Mouse (Mus musculus) midbrain, embryonic 16.5 days (tissue): ENCODE measurements around the gene Chka. TPM values are rescaled to one million over a fixed set of nuclear protein-coding genes. Genes with fewer than 3 reads are reported as not detected.

Source experiments
- ATAC-seq: fragments of 200-750 bp; cut with Nextera tagmentation; 2 replicates; pipeline ENCODE4 v1.8.0; 2017; ENCODE audit warnings: moderate TSS enrichment
- H3K27ac ChIP-seq: fragments of 300-500 bp; sonication (generic); 2 replicates; pipeline ENCODE4 v1.5.1; 2014; ENCODE audit warnings: mild to moderate bottlenecking, low read length, mixed read lengths
- H3K27me3 ChIP-seq: fragments of 300-500 bp; sonication (generic); 2 replicates; pipeline ENCODE4 v1.6.1; 2014; ENCODE audit warnings: low read depth, low read length, mixed read lengths; ENCODE audit not compliant: control insufficient read depth, insufficient read depth
- H3K36me3 ChIP-seq: fragments of 300-500 bp; sonication (generic); 2 replicates; pipeline ENCODE4 v1.6.1; 2014; ENCODE audit warnings: mild to moderate bottlenecking, low read length, moderate library complexity, mixed read lengths; ENCODE audit not compliant: control insufficient read depth, insufficient read depth
- H3K4me1 ChIP-seq: fragments of 300-500 bp; sonication (generic); 2 replicates; pipeline ENCODE4 v1.6.1; 2014; ENCODE audit warnings: mild to moderate bottlenecking, low read length, mixed read lengths; ENCODE audit not compliant: control insufficient read depth, insufficient read depth
- H3K4me2 ChIP-seq: fragments of 300-500 bp; sonication (generic); 2 replicates; pipeline ENCODE4 v1.6.1; 2014; ENCODE audit warnings: mild to moderate bottlenecking, low read length, mixed read lengths
- H3K4me3 ChIP-seq: fragments of 300-500 bp; sonication (generic); 2 replicates; pipeline ENCODE4 v1.5.1; 2014; ENCODE audit warnings: low read depth, mild to moderate bottlenecking, low read length, moderate library complexity, mixed read lengths
- H3K9ac ChIP-seq: fragments of 300-500 bp; sonication (generic); 2 replicates; pipeline ENCODE4 v1.6.1; 2014; ENCODE audit warnings: low read depth, low read length, mixed read lengths
- H3K9me3 ChIP-seq: fragments of 300-500 bp; sonication (generic); replicated peaks from 2 replicates; pipeline ENCODE4 v1.6.1; 2014; ENCODE audit warnings: mild to moderate bottlenecking, low read length, mixed read lengths; ENCODE audit not compliant: control insufficient read depth, poor library complexity, severe bottlenecking
- WGBS: fragments of 180-500 bp; shearing (Covaris S2); extraction: QIAGEN DNeasy Blood & Tissue Kit; methylation state at CpG from one replicate; pipeline ENCODE4 v1.1.7; 2014; 5-methylcytosine and 5-hydroxymethylcytosine counted together
- polyA plus RNA-seq: library from polyadenylated mRNA; unstranded; fragments of >200 nt; fragmentation: Nextera tagmentation; extraction: Ambion mirVana; gene quantifications from 2 replicates; pipeline ENCODE4 v1.2.1, GENCODE M21; 2015

Chka gene
- polyA plus RNA-seq, 1 experiment from 2014 or later: 56.1 TPM

- H3K4me1 ChIP-seq: peaks cover 16% of the 10 kb centered on the region
- no peak overlapping the region for H3K4me2 ChIP-seq
- H3K27ac ChIP-seq: no peak overlapping the region
- peaks cover 7% of the 10 kb centered on the region for H3K36me3 ChIP-seq
- H3K9ac ChIP-seq: no peak overlapping the region
- no peak overlapping the region for H3K4me3 ChIP-seq
- no peak for ATAC-seq
- H3K9me3 ChIP-seq: no peaks in the 10 kb centered on the region
- H3K27me3 ChIP-seq: no peaks in the 10 kb centered on the region
- WGBS: 80% methylated on average over 5 of the region's 5 CpGs
Observed at GRCm38 (mm10) chr19:3914535-3914934, 63.0 kb downstream of the Chka start.

- no peak overlapping the region for H3K4me2 ChIP-seq
- no peaks in the 10 kb centered on the region for H3K36me3 ChIP-seq
- no peaks in the 10 kb centered on the region for H3K27me3 ChIP-seq
- H3K4me3 ChIP-seq: no peak overlapping the region
- 77% methylated on average over 11 of the region's 11 CpGs for WGBS
- no peak overlapping the region for H3K27ac ChIP-seq
- no peak for ATAC-seq
- peaks cover 11% of the 10 kb centered on the region for H3K4me1 ChIP-seq
- no peaks in the 10 kb centered on the region for H3K9me3 ChIP-seq
- H3K9ac ChIP-seq: no peak overlapping the region
Observed at GRCm38 (mm10) chr19:3916727-3917126, 65.2 kb downstream of the Chka start.

- H3K27me3 ChIP-seq: no peaks in the 10 kb centered on the region
- no peak for ATAC-seq
- no peak overlapping the region for H3K4me2 ChIP-seq
Observed at GRCm38 (mm10) chr19:3919928-3920327, 68.4 kb downstream of the Chka start.

GRCm38 (mm10) chr19:3922661-3923371, 71.2 kb downstream of the Chka start:
- H3K27me3 ChIP-seq: no peaks in the 10 kb centered on the region
- no peak overlapping the region for H3K4me3 ChIP-seq
- no peaks in the 10 kb centered on the region for H3K4me1 ChIP-seq
- ATAC-seq: no peak
- no peak overlapping the region for H3K27ac ChIP-seq
- 58% methylated on average over 10 of the region's 10 CpGs for WGBS
- H3K9ac ChIP-seq: no peak overlapping the region
- H3K4me2 ChIP-seq: no peak overlapping the region
- no peaks in the 10 kb centered on the region for H3K36me3 ChIP-seq
- no peaks in the 10 kb centered on the region for H3K9me3 ChIP-seq

More at GRCm38 (mm10) chr19:3919928-3920327, 68.4 kb downstream of the Chka start:
- Histone ChIP-seq H3K27ac (no peak overlapping the region), H3K9me3 (no peaks in the 10 kb centered on the region), H3K9ac (no peak overlapping the region), H3K36me3 (no peaks in the 10 kb centered on the region), H3K4me1 (no peaks in the 10 kb centered on the region), H3K4me3 (no peak overlapping the region)

GRCm38 (mm10) chr19:3923586-3923985, 72.0 kb downstream of the Chka start:
- H3K36me3 ChIP-seq: no peaks in the 10 kb centered on the region
- no peak overlapping the region for H3K4me3 ChIP-seq
- no peaks in the 10 kb centered on the region for H3K9me3 ChIP-seq
- 55% methylated on average over 13 of the region's 13 CpGs for WGBS
- H3K4me2 ChIP-seq: no peak overlapping the region
- no peaks in the 10 kb centered on the region for H3K27me3 ChIP-seq
- no peak for ATAC-seq
- H3K9ac ChIP-seq: no peak overlapping the region
- no peak overlapping the region for H3K27ac ChIP-seq
- H3K4me1 ChIP-seq: no peaks in the 10 kb centered on the region

DNA sequence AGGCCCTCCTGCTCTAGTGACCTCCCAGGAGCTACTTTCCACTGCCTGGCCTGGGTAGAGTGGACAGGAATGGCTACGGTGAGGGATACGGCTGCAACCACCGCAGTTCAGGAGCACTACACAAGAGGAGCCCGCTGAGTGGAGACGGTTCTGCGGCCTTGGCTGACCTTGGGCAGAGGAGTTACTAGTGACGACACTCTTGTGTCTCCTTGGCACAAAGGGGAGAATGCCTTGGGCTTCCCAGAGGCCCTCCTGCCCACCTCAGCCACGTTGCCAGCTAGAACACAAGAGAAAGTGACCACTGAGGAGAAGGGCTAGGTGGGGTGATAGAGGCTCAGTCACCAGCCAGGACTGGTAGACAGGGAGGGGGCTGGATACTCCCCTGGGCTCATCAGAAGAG, 72.6 kb downstream of the Chka start:
- no peaks in the 10 kb centered on the region for H3K36me3 ChIP-seq
- WGBS: 74% methylated on average over 8 of the region's 8 CpGs
- no peak for ATAC-seq
- H3K9me3 ChIP-seq: no peaks in the 10 kb centered on the region
- H3K4me1 ChIP-seq: peaks cover under 1% of the 10 kb centered on the region; the same call in 1 of the 2 replicates
- no peak overlapping the region for H3K4me3 ChIP-seq
- H3K27ac ChIP-seq: no peak overlapping the region
- H3K9ac ChIP-seq: no peak overlapping the region
- no peaks in the 10 kb centered on the region for H3K27me3 ChIP-seq
- no peak overlapping the region for H3K4me2 ChIP-seq

DNA sequence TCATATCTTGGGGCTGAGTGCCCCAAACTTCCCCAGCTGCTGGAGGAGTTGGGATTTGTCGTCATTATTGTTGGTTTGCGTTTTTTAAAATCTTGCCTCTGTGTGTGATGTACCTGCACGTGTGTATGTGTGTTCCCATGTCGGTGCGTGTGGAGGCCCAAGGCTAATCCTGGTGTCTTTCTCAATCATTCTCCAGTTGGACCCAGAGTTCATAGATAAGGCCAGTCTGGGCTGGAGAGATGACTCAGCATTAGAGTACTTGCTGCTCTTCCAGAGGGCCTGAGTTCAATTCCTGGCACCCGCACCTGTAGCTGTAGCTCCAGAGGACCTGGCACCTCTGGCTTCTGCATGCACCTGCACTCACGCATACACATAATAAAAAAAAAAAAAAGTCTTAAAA, 73.3 kb downstream of the Chka start:
- H3K9ac ChIP-seq: no peak overlapping the region
- H3K27ac ChIP-seq: no peak overlapping the region
- no peaks in the 10 kb centered on the region for H3K36me3 ChIP-seq
- H3K4me3 ChIP-seq: no peak overlapping the region
- 94% methylated on average over 7 of the region's 7 CpGs for WGBS
- no peak overlapping the region for H3K4me2 ChIP-seq
- H3K27me3 ChIP-seq: no peaks in the 10 kb centered on the region
- no peak for ATAC-seq
- no peaks in the 10 kb centered on the region for H3K9me3 ChIP-seq
- peaks cover 2% of the 10 kb centered on the region; the same call in 1 of the 2 replicates for H3K4me1 ChIP-seq

- no peak overlapping the region for H3K4me2 ChIP-seq
- no peaks in the 10 kb centered on the region for H3K9me3 ChIP-seq
- WGBS: 81% methylated on average over 6 of the region's 6 CpGs
- H3K4me3 ChIP-seq: no peak overlapping the region
- H3K9ac ChIP-seq: no peak overlapping the region
- H3K36me3 ChIP-seq: no peaks in the 10 kb centered on the region
- no peaks in the 10 kb centered on the region for H3K27me3 ChIP-seq
- H3K4me1 ChIP-seq: peaks cover 2% of the 10 kb centered on the region; the same call in 1 of the 2 replicates
- no peak overlapping the region for H3K27ac ChIP-seq
- no peak for ATAC-seq
Observed at GRCm38 (mm10) chr19:3925859-3926258, 74.3 kb downstream of the Chka start.

DNA sequence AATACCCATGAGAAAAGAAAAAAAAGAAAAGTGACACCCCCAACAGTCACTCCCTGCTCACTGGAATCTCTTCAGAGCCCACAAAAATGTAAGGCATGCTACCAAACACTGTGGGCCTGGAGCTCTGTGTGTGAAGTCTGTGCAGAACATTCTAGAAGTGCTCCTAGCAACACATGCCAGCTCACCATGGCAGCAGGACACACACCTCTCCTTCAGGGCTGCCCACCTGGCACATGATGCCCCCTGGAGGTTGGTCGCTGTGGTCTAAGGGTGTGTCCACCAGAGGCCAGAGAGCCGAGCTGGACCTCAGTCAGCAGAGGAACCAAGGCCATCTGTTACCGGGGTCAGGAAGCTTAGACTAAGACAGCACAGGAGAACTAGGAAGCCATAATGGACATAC, 74.7 kb downstream of the Chka start:
- Histone ChIP-seq H3K4me1 (peaks cover 2% of the 10 kb centered on the region; the same call in 1 of the 2 replicates), H3K27ac (no peak overlapping the region), H3K9ac (no peak overlapping the region), H3K4me3 (no peak overlapping the region), H3K4me2 (no peak overlapping the region), H3K36me3 (no peaks in the 10 kb centered on the region), H3K27me3 (no peaks in the 10 kb centered on the region), H3K9me3 (no peaks in the 10 kb centered on the region)
- ATAC-seq: no peak
- 64% methylated on average over 3 of the region's 3 CpGs for WGBS
